Mouse (Mus musculus): ENCODE measurements around the gene Psmb5.

DNA sequence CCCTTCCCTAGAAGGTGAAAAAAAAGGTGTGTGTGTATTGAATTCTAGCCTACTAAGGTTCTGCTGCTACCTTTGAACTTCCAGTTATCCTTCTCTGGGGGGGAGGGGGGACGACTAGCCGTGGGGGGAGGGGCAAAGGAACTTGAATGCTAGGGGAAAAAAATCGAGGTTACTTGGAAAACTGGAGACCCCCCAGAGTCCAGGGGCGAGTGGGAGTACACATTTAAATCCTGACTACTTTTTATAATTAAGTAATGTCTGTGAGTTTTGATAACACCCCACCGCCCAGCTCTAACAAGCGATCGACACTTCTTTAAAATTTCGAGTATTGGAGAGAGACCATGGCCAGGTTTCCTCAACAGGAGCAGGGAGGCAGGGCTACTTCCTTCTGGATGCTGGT is 42.8 kb downstream of the Psmb5 start:
- TF ChIP-seq CTCF (conservative IDR thresholded peaks at IDR 0.05; ENCODE audit: low read length) (no peak), POU5F1 (IDR thresholded peaks at IDR 0.05; ENCODE audit: borderline replicate concordance, low read length) (no peak)

All from E14TG2a.4 (cell line).